Mouse (Mus musculus): ENCODE measurements around the gene Asb16.

Gene Asb16

DNA sequence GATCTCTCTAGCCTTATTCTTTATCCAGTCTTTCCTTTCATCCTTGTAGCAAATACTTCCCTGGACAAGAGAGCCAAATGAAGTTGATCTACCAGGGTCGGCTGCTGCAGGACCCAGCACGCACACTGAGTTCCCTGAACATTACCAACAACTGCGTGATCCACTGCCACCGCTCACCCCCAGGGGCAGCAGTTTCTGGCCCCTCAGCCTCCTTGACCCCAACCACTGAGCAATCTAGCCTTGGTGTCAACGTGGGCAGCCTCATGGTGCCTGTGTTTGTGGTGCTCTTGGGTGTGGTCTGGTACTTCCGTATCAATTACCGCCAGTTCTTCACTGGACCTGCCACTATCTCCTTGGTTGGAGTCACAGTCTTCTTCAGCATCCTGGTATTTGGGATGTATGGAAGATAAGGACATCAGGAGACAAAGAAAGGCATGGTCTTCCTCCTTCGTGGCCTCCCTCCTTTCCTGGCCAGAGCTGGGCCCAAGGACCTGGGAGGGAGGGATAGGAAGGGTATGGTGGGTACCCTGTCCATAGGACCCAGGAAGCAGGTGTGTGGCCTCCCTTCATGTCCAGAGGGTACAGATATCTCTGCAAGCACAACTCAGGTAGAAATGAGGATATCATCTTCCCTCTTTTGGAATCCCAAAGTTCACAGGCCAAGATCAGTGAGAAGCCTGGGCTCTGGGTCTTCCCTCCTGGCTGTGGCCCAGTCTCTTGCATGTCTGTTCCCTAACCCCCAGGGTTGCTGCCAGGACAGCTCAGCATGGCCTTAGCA, 19.7 kb downstream of the Asb16 start:
- no peak for DNase-seq

DNA sequence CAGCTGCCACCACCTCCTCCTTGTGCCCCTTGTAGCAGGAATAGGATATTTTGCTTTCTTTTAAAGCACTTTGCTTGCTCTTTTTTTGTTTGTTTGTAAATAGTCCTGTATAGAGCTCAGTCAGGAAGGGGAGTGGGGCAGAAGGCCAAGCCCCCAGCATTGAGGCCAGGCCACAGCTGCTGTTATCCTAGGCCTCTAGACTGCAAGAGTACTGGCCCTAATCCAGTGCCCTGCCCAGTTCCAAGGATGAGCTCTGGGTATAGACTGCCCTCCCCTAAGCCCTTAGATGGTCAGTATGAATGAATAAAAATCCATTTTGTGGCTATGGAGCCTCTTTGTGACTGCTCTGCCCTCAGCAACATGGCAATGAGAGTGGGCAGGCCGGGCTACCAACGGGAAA, 20.4 kb downstream of the Asb16 start:
- no peak for DNase-seq

DNA sequence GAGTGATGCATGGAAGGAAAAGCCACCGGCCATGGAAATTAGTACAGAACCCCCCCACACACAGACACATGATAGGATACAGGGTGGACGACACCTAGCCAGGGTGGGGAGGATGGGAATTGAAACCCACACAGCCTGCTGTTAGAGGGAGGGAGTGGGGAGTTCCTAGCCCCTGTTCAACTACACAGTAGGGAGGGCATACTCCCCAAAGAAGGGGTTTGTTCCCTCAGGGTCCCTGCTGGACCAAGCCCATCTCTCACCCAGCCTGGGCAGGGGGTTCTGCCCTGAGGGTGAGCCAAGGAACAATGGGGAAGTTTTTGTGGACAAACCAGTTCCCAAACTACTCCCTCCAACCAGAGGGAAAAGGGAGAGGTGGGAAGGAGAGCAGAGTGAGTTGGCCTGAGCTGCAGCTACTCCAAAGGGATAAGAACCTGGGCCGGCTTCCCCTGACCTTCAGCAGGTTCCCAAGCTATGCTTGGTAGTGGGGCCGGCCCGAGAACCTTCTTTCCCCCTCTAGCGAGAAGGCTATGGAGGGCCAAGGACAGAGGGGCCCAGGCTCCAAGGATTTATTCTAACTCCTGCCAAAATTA, 21.1 kb downstream of the Asb16 start:
- no peak for DNase-seq

DNA sequence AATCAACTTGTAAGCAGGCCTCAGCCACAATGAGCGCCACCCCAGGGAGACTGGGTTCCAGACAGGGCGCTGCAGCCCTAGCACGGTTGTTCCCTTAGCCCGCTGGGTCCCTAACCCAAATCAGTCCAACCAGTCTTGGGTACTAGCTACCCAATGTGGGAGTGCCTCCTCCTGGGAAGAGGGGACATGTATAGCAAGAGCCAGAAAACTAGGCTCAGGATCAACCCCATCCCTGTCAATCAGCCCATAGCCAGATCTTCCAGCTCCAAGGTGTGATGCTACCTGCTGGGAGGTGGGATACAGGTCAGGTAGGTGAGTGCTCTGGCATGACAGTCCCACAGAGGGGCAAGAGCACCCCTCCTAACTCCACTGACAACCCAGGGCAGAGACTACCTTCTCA, 21.6 kb downstream of the Asb16 start:
- no peak for DNase-seq

DNA sequence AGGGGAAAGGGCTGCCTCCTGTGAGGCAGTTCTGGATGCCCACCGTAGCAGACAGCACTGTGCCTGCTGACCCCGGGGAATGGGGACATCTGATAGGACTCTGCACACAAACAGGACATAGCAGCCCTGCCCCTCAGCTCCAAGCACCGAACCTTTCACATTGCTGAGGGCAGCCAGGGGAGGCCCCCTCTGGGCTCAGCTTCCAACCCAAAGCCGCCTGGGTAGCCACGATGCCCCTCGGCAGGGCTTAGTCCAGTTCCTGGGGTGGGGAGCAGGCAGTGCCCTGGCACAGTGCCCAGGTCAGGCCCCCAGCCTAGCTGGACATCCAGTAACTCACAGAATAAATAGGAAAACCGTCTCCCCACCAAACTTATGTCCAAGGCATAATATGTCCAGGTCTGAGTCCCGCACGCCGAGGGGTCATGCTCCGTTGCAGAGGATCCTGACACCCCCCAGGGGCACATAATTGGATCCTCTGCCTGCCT, 22.6 kb downstream of the Asb16 start:
- DNase-seq = no peak

DNA sequence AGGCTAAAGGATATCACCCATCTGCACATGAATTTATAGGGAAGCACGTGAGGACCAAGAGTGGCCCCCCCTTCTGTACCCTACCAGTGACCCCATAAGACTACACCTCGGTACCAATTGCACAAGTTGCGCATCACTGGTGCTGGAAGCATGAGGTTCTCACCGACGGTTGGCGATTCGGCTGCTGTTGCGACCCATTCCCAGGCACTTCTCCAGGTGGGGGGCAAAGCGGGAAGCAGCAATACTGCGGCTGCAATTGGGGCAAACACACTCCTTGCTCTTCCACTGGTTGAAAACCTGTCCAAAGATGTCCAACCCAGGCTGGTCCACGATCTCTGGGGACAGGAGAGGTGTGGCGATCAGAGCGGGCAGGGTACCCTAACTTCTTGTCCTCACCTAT, 25.4 kb downstream of the Asb16 start:
- no peak for DNase-seq

DNA sequence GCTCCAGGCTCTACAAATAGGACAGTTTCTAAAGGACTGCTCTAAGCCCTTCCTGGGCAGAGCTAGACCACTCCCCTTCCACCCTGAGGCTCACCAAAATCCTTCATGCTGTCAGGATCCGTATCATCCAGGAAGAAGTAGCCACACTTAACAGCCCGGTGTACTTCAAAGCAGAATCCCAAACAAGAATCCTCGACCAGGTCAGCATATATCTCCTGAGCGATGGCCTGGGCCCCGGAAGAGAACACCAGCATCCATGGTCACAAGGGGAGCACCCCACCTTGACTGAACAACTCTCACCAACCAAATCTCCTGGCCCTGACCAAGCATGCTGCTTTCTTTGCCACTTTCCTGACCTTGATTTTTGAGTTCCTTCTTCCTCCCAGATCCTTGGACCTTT, 25.9 kb downstream of the Asb16 start:
- DNase-seq = no peak

DNA sequence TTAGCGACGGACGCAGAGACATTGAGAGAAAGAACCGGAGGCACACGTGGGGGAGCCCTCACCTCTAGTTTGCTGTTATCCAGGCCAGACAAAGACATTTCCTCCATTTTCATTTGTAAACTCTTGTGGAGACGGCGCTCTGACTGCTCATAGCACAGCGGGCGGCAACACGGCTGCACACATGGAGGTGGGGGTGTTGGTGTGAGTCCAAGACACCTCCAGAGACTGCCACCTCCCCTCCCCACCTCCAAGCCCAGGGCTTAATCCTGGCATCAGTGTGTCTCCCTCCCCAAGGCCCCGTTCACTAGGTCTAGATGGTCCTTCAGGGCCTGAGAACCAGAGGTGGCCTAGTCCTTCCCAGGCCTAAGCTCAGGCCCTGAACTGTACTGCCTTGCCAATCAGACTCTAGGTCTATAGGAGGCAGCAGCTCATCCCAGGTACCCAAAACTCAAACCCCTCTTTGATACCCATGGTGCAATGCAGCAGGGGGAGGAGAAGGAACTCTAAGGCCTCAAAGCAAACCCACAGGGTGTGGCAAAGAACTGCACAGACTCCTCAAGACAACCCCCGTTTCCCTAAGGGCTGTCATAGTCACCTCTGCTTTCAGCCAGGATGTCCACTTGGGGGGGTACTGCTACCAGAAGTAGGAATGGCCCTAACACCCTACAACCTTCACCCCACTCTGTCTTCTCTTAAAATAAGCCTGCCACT, 26.5 kb downstream of the Asb16 start:
- peak; percentile 37 for DNase-seq

DNA sequence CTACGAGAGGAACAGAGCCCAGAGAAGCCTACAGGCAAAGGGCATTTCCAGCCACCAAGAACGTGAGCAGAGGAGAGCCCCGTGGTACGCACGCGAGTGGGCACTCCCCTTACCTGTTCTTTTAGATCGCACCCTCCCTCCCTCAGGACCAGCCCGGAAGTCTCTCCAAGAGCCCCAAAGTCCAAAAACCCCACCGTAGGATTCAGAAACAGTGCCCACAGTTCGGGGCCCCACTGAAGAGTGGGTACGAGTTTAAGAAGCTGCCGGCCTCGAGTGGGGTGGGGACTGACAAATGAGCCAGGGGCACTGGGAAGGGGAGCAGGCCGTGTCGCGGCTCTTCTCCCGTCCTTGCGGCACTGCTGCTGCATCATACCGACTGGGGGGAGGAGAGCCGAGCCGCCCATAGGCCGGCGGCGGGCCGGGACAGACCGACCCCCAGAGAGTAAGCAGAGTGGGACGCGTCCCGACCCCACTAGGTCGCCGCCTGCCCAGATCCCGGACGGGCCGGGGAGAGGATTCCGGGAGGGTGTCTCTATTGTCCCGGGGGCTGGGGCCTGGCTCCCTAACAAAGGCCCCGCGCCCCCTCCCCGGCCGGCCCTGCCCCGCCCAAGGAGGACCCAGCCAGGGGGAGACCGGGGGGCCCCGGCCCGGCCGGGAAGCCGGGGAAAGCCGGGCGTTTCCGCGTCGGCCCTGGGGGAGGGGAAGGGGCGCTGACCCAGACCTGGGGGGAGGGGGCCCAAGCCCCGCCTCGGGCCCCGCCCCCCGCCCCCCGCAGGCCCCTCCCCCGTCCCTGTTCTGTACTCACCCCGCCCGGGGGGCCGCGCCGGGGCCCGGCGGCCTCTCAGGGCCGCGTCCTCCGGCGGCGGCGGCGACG, 27.3 kb downstream of the Asb16 start:
- DNase-seq = peak; percentile 49

DNA sequence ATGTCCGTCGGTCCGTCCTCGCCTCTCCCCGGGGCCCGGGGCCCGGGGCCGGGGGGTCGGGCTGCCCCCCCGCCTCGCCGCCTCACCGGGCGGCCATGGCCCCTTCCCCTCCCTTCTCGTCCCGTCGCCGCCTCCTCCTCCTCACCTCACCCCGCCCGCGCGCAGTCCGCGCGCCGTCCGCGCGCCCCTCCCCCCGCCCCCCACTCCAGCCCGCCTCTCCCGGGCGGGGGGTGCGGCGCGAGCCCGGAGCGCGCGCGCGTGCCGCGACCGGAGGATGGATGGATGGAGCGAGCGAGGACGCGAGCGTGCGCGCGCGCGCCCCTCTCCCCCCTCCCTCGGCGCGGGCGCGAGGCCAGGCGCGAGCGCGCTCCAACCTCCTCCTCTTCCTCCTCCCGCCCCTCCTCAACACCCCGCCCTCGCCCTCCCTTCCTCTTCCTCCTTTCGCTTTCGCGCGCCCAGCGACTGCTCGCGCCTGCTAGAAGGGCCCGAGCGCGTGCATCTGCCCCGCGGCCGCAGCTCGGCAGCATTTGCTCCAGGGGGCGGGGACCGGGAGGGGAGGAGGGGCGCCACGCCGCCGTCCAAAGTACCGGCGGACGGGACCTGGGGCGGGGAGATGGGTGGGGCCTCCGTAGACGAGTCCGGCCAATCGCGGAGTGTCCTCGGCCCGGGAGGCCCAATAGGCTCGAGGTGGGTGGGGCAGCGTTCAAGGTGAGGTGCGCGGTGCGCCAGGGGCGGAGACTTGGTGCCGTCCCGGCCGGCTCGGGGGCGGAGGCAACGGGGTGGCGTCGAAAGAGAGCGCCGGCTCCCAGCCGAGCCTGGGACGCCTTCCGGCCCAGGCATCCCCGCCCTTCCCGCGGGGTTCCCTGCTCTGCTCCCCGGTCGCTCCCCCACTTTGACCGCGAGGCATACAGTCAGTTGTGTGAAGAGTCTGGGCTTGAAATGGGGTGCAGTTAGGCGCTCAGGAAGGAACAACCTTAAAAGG, 28.2 kb downstream of the Asb16 start, which contains the start of gene Atxn7l3:
Gene Atxn7l3 (minus strand): TSS at position 141 of the 982 bp plus-strand sequence.
- peak; percentile 99 for DNase-seq

DNA sequence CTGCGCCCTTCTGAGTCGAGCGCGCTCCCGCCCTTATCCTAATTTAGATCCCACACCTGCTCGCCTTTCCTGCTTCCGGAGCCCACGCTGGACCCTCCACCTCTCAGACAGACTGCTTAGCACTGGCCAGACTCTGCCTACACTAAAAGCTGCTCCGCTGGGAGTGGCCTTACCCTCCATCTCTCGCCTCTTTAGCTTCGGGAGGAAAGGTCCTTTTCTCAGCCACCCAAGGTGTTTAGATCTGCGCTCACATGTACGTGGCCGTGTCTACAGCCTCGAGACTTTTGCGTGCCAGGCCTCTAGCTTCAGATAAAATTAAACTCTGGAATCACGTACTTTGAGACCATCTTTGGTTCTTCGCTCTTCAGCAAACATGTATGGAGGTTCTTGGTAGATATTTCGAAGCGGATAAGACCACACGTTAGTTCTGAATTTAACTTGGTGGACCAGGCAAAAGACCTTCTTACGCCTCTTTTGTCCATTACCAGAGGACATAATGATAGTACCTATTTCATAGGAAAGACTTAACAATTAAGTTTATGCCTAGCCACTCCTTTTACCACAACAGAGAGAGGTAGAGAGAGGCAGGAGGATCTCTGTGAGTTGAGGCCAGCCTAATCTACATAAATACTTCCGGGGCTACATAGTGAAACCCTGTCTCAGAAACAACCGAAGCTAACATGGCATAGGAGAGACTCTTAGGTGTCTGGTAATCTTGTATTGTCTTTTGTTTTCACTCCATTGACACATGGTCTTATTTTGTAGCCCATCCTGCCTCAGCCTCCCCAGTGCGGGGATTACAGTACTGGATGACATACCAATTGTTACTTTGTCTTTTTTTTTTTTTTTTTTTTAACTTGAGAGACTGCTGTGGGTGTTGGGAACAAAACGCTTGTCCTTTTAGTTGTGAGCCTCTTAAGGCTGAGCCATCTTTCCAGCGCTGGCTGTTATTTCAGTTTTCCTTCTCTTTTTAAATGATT, 29.3 kb downstream of the Asb16 start:
- no peak for DNase-seq

DNA sequence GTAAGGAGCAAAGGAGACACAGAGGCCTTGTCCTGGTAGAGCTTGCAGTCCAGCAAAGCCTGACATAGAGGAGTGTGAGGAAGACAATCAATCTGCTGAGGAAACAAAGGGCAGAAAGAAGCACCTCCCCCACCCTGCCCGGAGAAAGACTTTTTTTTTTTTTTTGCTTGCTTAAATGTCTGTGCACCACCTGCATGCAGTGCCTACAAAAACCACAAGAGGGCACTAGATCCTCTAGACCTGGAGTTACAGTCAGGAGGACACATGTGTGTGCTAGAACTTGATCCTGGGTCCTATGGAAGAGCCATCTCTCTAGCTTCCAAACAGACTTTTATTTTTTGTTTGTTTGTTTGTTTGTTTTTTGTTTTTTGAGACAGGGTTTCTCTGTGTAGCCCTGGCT, 31.3 kb downstream of the Asb16 start:
- no peak for DNase-seq

DNA sequence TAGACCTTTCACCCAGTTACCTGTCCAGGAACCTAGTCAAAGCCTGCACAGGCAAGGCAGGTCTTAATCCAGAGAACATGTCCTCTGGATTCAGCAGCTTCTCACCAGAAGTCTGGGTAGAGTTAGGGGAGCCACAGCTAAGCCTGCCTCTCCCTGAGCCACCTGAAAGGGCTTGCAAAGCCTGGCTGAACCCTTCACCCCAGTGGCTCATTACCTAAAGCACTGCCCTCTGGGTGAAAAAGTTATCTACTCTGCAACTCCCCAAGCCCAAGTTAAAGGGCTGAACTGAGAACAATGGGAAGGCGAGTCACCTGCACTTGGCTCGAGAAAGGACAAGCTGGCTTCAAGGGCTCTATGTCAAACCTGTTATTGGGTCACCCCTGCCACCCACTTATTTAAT, 35.6 kb downstream of the Asb16 start:
- DNase-seq = no peak

DNA sequence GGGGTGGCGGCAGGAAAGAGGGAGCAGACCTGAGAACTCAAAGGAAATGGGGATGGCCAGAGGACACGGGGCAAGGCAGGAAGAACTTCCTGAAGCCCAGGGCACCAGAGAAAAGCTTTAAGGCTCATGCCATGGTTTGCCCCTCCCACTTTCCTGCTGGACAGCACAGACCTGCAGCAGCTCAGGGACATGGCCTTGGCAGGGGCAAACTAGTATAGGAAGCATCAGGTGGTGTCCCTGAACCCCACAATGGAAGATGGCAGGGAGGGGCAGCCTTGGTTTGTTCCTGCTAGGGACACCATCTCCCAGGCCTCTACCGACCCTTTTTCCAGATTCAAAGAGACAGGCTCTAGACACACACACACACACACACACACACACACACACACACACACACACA, 36.8 kb downstream of the Asb16 start:
- DNase-seq = no peak

DNA sequence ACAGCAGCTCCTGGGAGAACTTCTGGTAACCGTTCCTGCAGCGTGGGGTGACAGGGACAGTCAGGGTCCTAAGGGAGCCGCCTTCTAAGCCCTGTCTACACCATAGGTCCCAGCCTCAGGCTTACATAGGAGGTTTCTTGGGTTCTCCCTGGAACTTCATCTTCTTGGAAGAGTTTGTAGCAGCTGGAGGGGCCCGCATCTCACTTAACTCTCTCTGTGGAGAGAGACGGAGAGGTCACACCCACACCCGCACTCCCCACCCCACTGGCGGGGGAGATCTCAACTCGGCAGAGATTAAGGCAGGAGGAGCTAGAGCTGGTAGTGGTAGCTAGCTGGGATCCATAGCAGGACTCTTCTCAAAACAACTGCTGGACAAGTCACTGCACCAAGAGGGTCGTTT, 39.6 kb downstream of the Asb16 start:
- DNase-seq = no peak

DNA sequence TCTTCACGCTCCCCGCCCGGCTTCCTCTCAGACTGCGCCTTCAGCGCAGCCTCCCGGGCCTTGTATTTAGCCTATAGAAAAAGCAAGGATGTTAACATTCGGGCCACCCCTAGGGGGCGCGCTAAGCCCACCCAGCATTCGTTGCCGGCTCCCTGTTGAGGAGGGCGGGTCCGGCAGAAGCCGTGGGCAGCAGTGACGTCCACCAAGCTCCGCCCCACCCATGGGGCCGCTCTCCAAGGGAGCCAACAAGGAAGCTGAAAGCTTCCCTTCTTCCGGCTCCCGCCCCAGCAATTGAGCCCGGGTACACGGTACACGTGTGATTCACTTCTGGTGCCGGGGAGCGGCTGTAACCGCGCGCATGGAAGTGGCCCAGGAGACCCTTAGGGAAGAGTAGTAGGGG, 40.4 kb downstream of the Asb16 start:
- peak; percentile 96 for DNase-seq

DNA sequence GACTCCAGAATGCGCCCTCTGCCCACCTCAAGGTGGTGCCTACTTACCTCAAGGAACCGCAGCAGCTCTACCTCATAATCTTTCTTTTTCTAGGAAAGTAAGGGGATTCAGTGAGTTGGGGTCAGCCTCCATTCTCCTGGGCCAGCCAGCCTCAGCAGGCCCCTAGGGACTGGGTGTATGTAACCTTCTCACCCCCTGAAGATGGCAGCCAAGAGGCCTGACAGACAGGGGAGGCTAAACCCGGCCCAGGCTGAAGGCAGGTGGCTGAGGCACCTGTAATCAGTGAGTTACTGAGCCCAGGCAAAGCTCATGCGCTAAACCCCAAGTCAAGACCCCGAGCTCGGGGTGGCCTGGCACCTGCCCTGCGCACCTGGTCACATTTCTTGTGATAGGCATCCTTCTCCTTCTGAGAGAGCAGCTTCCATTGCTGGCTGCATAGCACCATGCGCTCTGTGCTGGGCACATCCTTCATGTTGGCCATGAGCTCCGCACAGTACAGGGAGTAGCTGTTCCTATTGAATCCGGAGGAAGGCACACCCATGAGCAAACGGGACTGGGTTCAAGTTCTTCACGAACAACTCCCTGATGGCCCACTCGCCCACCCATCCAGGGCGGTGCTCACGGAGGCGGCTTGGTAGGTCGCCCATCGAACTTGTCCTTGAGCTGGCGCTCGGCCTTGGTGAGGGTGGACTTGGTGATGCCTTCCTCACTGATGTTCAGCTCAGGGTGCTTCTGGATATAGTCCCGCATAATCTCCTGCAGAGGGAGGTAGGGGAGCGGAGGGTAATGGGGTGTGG, 41.5 kb downstream of the Asb16 start:
- no peak for DNase-seq

DNA sequence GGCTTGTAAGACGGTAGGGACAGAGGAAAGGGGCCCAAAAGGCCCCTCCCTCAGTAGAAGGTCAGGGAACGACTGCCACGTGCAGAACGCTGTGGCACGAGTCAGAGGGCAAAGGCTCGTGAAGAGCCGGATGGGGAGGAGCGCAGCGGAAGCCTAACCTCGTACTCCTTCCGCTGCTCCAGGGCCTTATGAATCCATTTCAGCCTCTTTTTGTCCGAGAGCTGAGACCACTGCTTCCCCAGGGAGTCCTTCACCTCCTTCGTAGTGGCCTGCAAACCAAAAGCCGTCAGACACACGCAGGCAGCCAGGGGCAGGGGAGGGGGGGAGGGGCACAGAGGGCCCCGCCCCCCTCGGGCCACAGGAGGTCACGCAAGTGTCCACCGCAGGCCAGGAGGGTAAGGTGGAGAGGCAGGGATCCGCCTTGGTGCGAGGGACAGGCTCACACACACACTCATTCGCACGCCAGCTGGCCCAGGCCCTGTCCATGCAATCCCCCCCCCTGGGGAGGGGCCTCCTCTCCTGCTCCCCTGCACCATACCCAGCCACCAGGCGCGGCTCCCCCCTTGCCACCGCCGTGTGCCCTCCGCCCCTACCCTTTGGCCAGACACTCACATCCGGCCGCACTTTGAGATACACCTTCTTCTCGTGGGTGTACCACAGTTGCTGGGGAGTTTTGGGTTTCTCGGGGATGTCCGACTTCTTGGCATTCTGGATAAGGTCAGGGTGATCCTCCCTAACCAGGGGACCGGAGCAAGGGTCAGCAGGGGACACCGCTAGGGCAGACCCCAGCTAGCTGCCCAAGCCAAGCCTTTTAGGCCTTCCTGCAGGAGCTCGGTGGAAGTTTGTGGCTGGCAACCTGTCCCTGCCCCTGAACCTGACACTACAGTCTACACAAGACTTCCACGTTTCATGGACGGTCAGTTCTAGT, 42.5 kb downstream of the Asb16 start:
- no peak for DNase-seq
